Mouse (Mus musculus) bone marrow, adult 2 months (tissue): ENCODE data around the gene Zbtb8a.

ENCODE experiments used
- CTCF ChIP-seq: fragments of 200-500 bp; IDR thresholded peaks from 2 replicates; pipeline ENCODE4 v1.5.1; 2011; ENCODE audit warnings: low read length, control low read depth; ENCODE audit not compliant: control insufficient read depth, insufficient read depth
- POLR2A ChIP-seq: fragments of 200-500 bp; IDR thresholded peaks from 2 replicates; pipeline ENCODE4 v1.6.1; 2011; ENCODE audit warnings: low read depth, mild to moderate bottlenecking, control low read depth, low read length, borderline replicate concordance; ENCODE audit not compliant: control insufficient read depth

- TF ChIP-seq CTCF (no peak), POLR2A (no peak)
Observed at GRCm38 (mm10) chr4:129364379-129364778, 13.5 kb downstream of the Zbtb8a start.
